22 mouse cellular contexts compared by ENCODE assay signal in genomic region chr3:69773356-69773755, GRCm38 (mm10). TPM values are rescaled to one million over a fixed set of nuclear protein-coding genes. Genes with fewer than 3 reads are reported as not detected.
DNase-seq lines count a peak whose midpoint lies in the region; ATAC-seq and TF ChIP-seq lines count a peak whose summit lies in the region.
"Had no signal": no experiment of that assay in that cellular context is flagged by ENCODE, and none has a peak within 500 bp of the region (broad histone marks: within the 10 kb centered on the region; RNA-seq: fewer than 3 reads in every experiment).

No protein-coding gene starts in this region.

- ATAC-seq in heart, embryonic 12.5 days (ENCODE audit: insufficient number of reproducible peaks, low FRiP score) = no peak
- ATAC-seq in hematopoietic stem cell, adult 5-6 weeks (replicated peaks in 1 of 2; ENCODE audit: insufficient read depth in 1 of 2, low FRiP score in 2 of 2, low TSS enrichment in 1 of 2, low read depth in 1 of 2, poor library complexity in 2 of 2, severe bottlenecking in 2 of 2) = peak; percentile 27 to 29; a peak in 3 of 4 replicates
- ATAC-seq in monocyte, adult 5-6 weeks (replicated peaks; ENCODE audit: insufficient number of reproducible peaks, low FRiP score, low TSS enrichment, poor library complexity, severe bottlenecking) = no peak
- ATAC-seq: forebrain, embryonic 16.5 days had no signal

- no peaks in the 10 kb centered on the region for H3K4me1 ChIP-seq in heart, embryonic 12.5 days (replicated peaks)
- H3K4me1 ChIP-seq in MEL (ENCODE audit: control insufficient read depth in 1 of 2, insufficient read depth in 2 of 2, low read length in 2 of 2) = no peaks in the 10 kb centered on the region
- H3K4me1 ChIP-seq: embryonic facial prominence, embryonic 12.5 days; forebrain, embryonic 12.5 days; heart, embryonic 10.5 days; heart, embryonic 15.5 days; hindbrain, embryonic 10.5 days; hindbrain, embryonic 15.5 days had no signal

- H3K27ac ChIP-seq in heart, embryonic 12.5 days (ENCODE audit: poor library complexity, severe bottlenecking) = no peak overlapping the region
- no peak overlapping the region for H3K27ac ChIP-seq in MEL (ENCODE audit: control insufficient read depth, low read depth, low read length)
- H3K27ac ChIP-seq: embryonic facial prominence, embryonic 12.5 days; forebrain, embryonic 12.5 days; heart, embryonic 10.5 days; heart, embryonic 15.5 days; hindbrain, embryonic 10.5 days; hindbrain, embryonic 15.5 days had no signal

- peak; percentile 37 for DNase-seq in heart, adult 11 months
- peak; percentile 25 for DNase-seq in MEL (ENCODE audit: low read depth, low spot score)
- no peak for DNase-seq in layer of hippocampus, postnatal 10 days (ENCODE audit: low spot score in 2 of 2)
- DNase-seq in testis, postnatal 10 days (ENCODE audit: low spot score) = no peak
- DNase-seq: adrenal gland, adult 8-10 months; cerebellum, adult 11 months; cerebellum, adult 8-10 months; cerebellum, postnatal 14 days; gastrocnemius, postnatal 10 days; heart, adult 18-20 months; heart, postnatal 14 days had no signal

- TF ChIP-seq POLR2A in MEL (IDR thresholded peaks at IDR 0.05; ENCODE audit: control insufficient read depth in 1 of 2, insufficient read depth in 1 of 2, low read depth in 1 of 2, low read length in 2 of 2, poor library complexity in 1 of 2) = no peak

- no peak for TF ChIP-seq EP300 in MEL (IDR thresholded peaks at IDR 0.05; ENCODE audit: low read depth in 1 of 2, low read length in 2 of 2)

- no peaks in the 10 kb centered on the region for H3K27me3 ChIP-seq in heart, embryonic 12.5 days (replicated peaks)
- H3K27me3 ChIP-seq in MEL (ENCODE audit: control insufficient read depth in 1 of 2, insufficient read depth in 2 of 2, low read length in 2 of 2) = no peaks in the 10 kb centered on the region
- H3K27me3 ChIP-seq: CH12.LX; embryonic facial prominence, embryonic 12.5 days; forebrain, embryonic 12.5 days; heart, embryonic 15.5 days; hindbrain, embryonic 15.5 days had no signal

- H3K9ac ChIP-seq in heart, embryonic 12.5 days = no peak overlapping the region
- no peak overlapping the region for H3K9ac ChIP-seq in MEL (ENCODE audit: control insufficient read depth, low read depth, low read length, poor library complexity, severe bottlenecking)
- H3K9ac ChIP-seq: embryonic facial prominence, embryonic 12.5 days; forebrain, embryonic 12.5 days; heart, embryonic 15.5 days; hindbrain, embryonic 15.5 days had no signal

- no peaks in the 10 kb centered on the region for H3K9me3 ChIP-seq in heart, embryonic 12.5 days (replicated peaks)
- no peaks in the 10 kb centered on the region for H3K9me3 ChIP-seq in MEL (replicated peaks; ENCODE audit: insufficient read depth, low read length)
- H3K9me3 ChIP-seq: embryonic facial prominence, embryonic 12.5 days; forebrain, embryonic 12.5 days; heart, embryonic 10.5 days; heart, embryonic 15.5 days; hindbrain, embryonic 10.5 days; hindbrain, embryonic 15.5 days had no signal

- no peaks in the 10 kb centered on the region for H3K36me3 ChIP-seq in heart, embryonic 12.5 days
- no peaks in the 10 kb centered on the region for H3K36me3 ChIP-seq in MEL (ENCODE audit: control insufficient read depth in 1 of 2, insufficient read depth in 2 of 2, low read length in 2 of 2)
- H3K36me3 ChIP-seq: embryonic facial prominence, embryonic 12.5 days; forebrain, embryonic 12.5 days; heart, embryonic 10.5 days; heart, embryonic 15.5 days; hindbrain, embryonic 10.5 days; hindbrain, embryonic 15.5 days had no signal

- no peak for TF ChIP-seq CTCF in MEL (IDR thresholded peaks at IDR 0.05 in 2 of 3, conservative IDR thresholded peaks at IDR 0.05 in 1 of 3; ENCODE audit: control insufficient read depth in 1 of 3, insufficient read depth in 1 of 3, low read depth in 2 of 3, low read length in 3 of 3, poor library complexity in 1 of 3, severe bottlenecking in 1 of 3)

- TF ChIP-seq RAD21 in MEL (IDR thresholded peaks at IDR 0.05; ENCODE audit: low read depth, low read length) = no peak

- no peak overlapping the region for H3K4me3 ChIP-seq in heart, embryonic 12.5 days
- no peak overlapping the region for H3K4me3 ChIP-seq in MEL (ENCODE audit: control insufficient read depth in 1 of 2, insufficient read depth in 1 of 2, low read depth in 2 of 2, low read length in 2 of 2)
- H3K4me3 ChIP-seq: embryonic facial prominence, embryonic 12.5 days; forebrain, embryonic 12.5 days; heart, embryonic 10.5 days; heart, embryonic 15.5 days; hindbrain, embryonic 10.5 days; hindbrain, embryonic 15.5 days had no signal

- WGBS in heart, embryonic 12.5 days = 87% methylated on average over 4 of the region's 4 CpGs

- H3K79me2 ChIP-seq in MEL (ENCODE audit: control insufficient read depth, insufficient read depth, low read length, poor library complexity) = no peaks in the 10 kb centered on the region

- no peak overlapping the region for H3K4me2 ChIP-seq in heart, embryonic 12.5 days
- H3K4me2 ChIP-seq: embryonic facial prominence, embryonic 12.5 days; forebrain, embryonic 12.5 days; heart, embryonic 15.5 days; hindbrain, embryonic 15.5 days had no signal

TF ChIP-seq in MEL, 35 proteins besides CTCF, POLR2A, EP300 and RAD21:
- no peak for TF ChIP-seq CHD1 (IDR thresholded peaks at IDR 0.05; ENCODE audit: low read depth, low read length)
- TF ChIP-seq JUND (IDR thresholded peaks at IDR 0.05; ENCODE audit: low read depth, low read length) = no peak
- TF ChIP-seq MAX (IDR thresholded peaks at IDR 0.05; ENCODE audit: low read length) = no peak
- no peak for TF ChIP-seq MAZ (IDR thresholded peaks at IDR 0.05; ENCODE audit: low read depth, low read length)
- no peak for TF ChIP-seq TAL1 (IDR thresholded peaks at IDR 0.05; ENCODE audit: low read length)
- TF ChIP-seq TCF12 (IDR thresholded peaks at IDR 0.05; ENCODE audit: low read depth, low read length) = no peak
- no peak for TF ChIP-seq TBP (IDR thresholded peaks at IDR 0.05; ENCODE audit: low read depth, low read length)
- no peak for TF ChIP-seq MEF2A (IDR thresholded peaks at IDR 0.05; ENCODE audit: extremely low read depth, insufficient replicate concordance, low read depth, low read length, poor library complexity, severe bottlenecking)
- TF ChIP-seq HCFC1 (IDR thresholded peaks at IDR 0.05; ENCODE audit: low read depth, low read length) = no peak
- no peak for TF ChIP-seq GABPA (IDR thresholded peaks at IDR 0.05; ENCODE audit: low read depth, low read length)
- no peak for TF ChIP-seq ZNF384 (IDR thresholded peaks at IDR 0.05; ENCODE audit: low read depth, low read length)
- no peak for TF ChIP-seq USF1 (IDR thresholded peaks at IDR 0.05; ENCODE audit: low read depth, low read length)
- no peak for TF ChIP-seq MYC (IDR thresholded peaks at IDR 0.05; ENCODE audit: low read depth, low read length)
- TF ChIP-seq ZMIZ1 (IDR thresholded peaks at IDR 0.05; ENCODE audit: low read depth, low read length) = no peak
- TF ChIP-seq E2F4 (IDR thresholded peaks at IDR 0.05; ENCODE audit: borderline replicate concordance, low read depth, low read length) = no peak
- TF ChIP-seq MAFK (IDR thresholded peaks at IDR 0.05; ENCODE audit: borderline replicate concordance, low read depth, low read length) = no peak
- no peak for TF ChIP-seq POLR2AphosphoS2 (IDR thresholded peaks at IDR 0.05; ENCODE audit: low read length)
- no peak for TF ChIP-seq NRF1 (IDR thresholded peaks at IDR 0.05; ENCODE audit: insufficient read depth, low read depth, low read length, poor library complexity, severe bottlenecking)
- no peak for TF ChIP-seq ELF1 (IDR thresholded peaks at IDR 0.05; ENCODE audit: low read depth, low read length)

RNA-seq across cellular contexts. Expression of gene Nmd3, which starts 51.6 kb away (rescaled TPM):
- 100 and 104 TPM in 2 replicates for polyA plus RNA-seq in heart, embryonic 12.5 days (2016; fragmentation: Nextera tagmentation; extraction: Ambion mirVana)
- 188 and 218 TPM in 2 replicates for total RNA-seq in MEL (2012; rRNA removed)
- polyA plus RNA-seq in MEL (2012; ENCODE audit: insufficient read depth in 1 of 2, insufficient read length in 2 of 2, low read depth in 1 of 2, low replicate concordance in 2 of 2, missing spikeins in 1 of 2) = 100 to 1,000 TPM; 189 to 956 TPM
- 65.2 and 90.2 TPM in 2 replicates for total RNA-seq in hematopoietic stem cell, adult 5-6 weeks (2017)
- total RNA-seq in layer of hippocampus, postnatal 10 days (2021) = 10 to 100 TPM; 53.8 to 57.0 TPM
- 52.2 to 127 TPM (median 83.2 TPM) in 3 replicates for total RNA-seq in monocyte, adult 5-6 weeks (2017)

Comparison
In these comparisons a context has a peak if more than half of its experiments do, and no peak if none do; other contexts are left out.
1. DNase-seq: peak in heart, adult 11 months (single experiment) and MEL (single experiment); none in layer of hippocampus, postnatal 10 days (0 of 2) and testis, postnatal 10 days (single experiment).
2. ATAC-seq: peak in hematopoietic stem cell, adult 5-6 weeks (2 of 2); none in heart, embryonic 12.5 days (single experiment) and monocyte, adult 5-6 weeks (single experiment).